Mouse (Mus musculus): Measurements from ENCODE around the gene Rgs10. TPM values are rescaled to one million over a fixed set of nuclear protein-coding genes. Genes with fewer than 3 reads are reported as not detected.

The Rgs10 gene
- polyA plus RNA-seq, 1 experiment: 8.5 TPM

- no peak overlapping the region for H3K4me2 ChIP-seq (ENCODE audit: low read depth)
- TF ChIP-seq TCF3 (IDR thresholded peaks at IDR 0.05; ENCODE audit: insufficient read length, low read depth) (no peak), MAX (IDR thresholded peaks at IDR 0.05; ENCODE audit: low read depth) (no peak), USF1 (IDR thresholded peaks at IDR 0.05; ENCODE audit: low read depth) (no peak), POLR2AphosphoS2 (IDR thresholded peaks at IDR 0.05; ENCODE audit: insufficient read length, low read depth) (no peak), E2F4 (IDR thresholded peaks at IDR 0.05; ENCODE audit: insufficient read depth) (no peak), MYOD1 (IDR thresholded peaks at IDR 0.05; ENCODE audit: control insufficient read depth in 1 of 3, insufficient read length in 2 of 3, low read depth in 2 of 3) (no peak), CEBPB (IDR thresholded peaks at IDR 0.05; ENCODE audit: insufficient read depth, poor library complexity, severe bottlenecking) (no peak), POLR2A (IDR thresholded peaks at IDR 0.05; ENCODE audit: insufficient read length, low read depth) (no peak), MYOG (IDR thresholded peaks at IDR 0.05; ENCODE audit: control insufficient read depth in 1 of 3, insufficient read depth in 1 of 3, insufficient read length in 2 of 3, low read depth in 2 of 3) (no peak), REST (IDR thresholded peaks at IDR 0.05; ENCODE audit: insufficient read depth, insufficient read length) (no peak)
- no peaks in the 10 kb centered on the region for H3K27me3 ChIP-seq (ENCODE audit: control insufficient read depth, insufficient read depth, insufficient read length)
- H3ac ChIP-seq (ENCODE audit: control insufficient read depth, insufficient read length): no peak overlapping the region
- no peaks in the 10 kb centered on the region for H3K79me2 ChIP-seq (ENCODE audit: control insufficient read depth, insufficient read depth)
- no peaks in the 10 kb centered on the region for H3K36me3 ChIP-seq (ENCODE audit: control insufficient read depth, insufficient read depth)
- no peak overlapping the region for H3K4me3 ChIP-seq
Observed at GRCm38 (mm10) chr7:128391267-128392057, 27.1 kb downstream of the Rgs10 start.

- no peak for TF ChIP-seq REST (IDR thresholded peaks at IDR 0.05; ENCODE audit: insufficient read depth, insufficient read length)
- no peak for TF ChIP-seq USF1 (IDR thresholded peaks at IDR 0.05; ENCODE audit: low read depth)
- no peak for TF ChIP-seq MYOD1 (IDR thresholded peaks at IDR 0.05; ENCODE audit: control insufficient read depth in 1 of 3, insufficient read length in 2 of 3, low read depth in 2 of 3)
- TF ChIP-seq CEBPB (IDR thresholded peaks at IDR 0.05; ENCODE audit: insufficient read depth, poor library complexity, severe bottlenecking): no peak
- TF ChIP-seq MAX (IDR thresholded peaks at IDR 0.05; ENCODE audit: low read depth): no peak
- TF ChIP-seq TCF12 (IDR thresholded peaks at IDR 0.05; ENCODE audit: insufficient read depth, poor library complexity, severe bottlenecking): no peak
- no peak for TF ChIP-seq TCF3 (IDR thresholded peaks at IDR 0.05; ENCODE audit: insufficient read length, low read depth)
- Histone ChIP-seq H3K27me3 (ENCODE audit: control insufficient read depth, insufficient read depth, insufficient read length) (no peaks in the 10 kb centered on the region), H3ac (ENCODE audit: control insufficient read depth, insufficient read length) (no peak overlapping the region), H3K36me3 (ENCODE audit: control insufficient read depth, insufficient read depth) (no peaks in the 10 kb centered on the region), H3K4me2 (ENCODE audit: low read depth) (no peak overlapping the region), H3K4me3 (no peak overlapping the region), H3K79me2 (ENCODE audit: control insufficient read depth, insufficient read depth) (no peaks in the 10 kb centered on the region)
Observed at GRCm38 (mm10) chr7:128388968-128389367, 29.6 kb downstream of the Rgs10 start.

- H3K4me3 ChIP-seq: no peak overlapping the region
- no peaks in the 10 kb centered on the region for H3K27me3 ChIP-seq (ENCODE audit: control insufficient read depth, insufficient read depth, insufficient read length)
- H3K79me2 ChIP-seq (ENCODE audit: control insufficient read depth, insufficient read depth): no peaks in the 10 kb centered on the region
- TF ChIP-seq CEBPB (IDR thresholded peaks at IDR 0.05; ENCODE audit: insufficient read depth, poor library complexity, severe bottlenecking): no peak
- TF ChIP-seq MAX (IDR thresholded peaks at IDR 0.05; ENCODE audit: low read depth): no peak
- TF ChIP-seq MYOD1 (IDR thresholded peaks at IDR 0.05; ENCODE audit: control insufficient read depth in 1 of 3, insufficient read length in 2 of 3, low read depth in 2 of 3): no peak
- no peak for TF ChIP-seq TCF3 (IDR thresholded peaks at IDR 0.05; ENCODE audit: insufficient read length, low read depth)
- TF ChIP-seq TCF12 (IDR thresholded peaks at IDR 0.05; ENCODE audit: insufficient read depth, poor library complexity, severe bottlenecking): no peak
- TF ChIP-seq USF1 (IDR thresholded peaks at IDR 0.05; ENCODE audit: low read depth): no peak
- no peak for TF ChIP-seq REST (IDR thresholded peaks at IDR 0.05; ENCODE audit: insufficient read depth, insufficient read length)
- no peak for TF ChIP-seq SRF (IDR thresholded peaks at IDR 0.05; ENCODE audit: control insufficient read depth, insufficient read length, low read depth)
- no peak for TF ChIP-seq POLR2A (IDR thresholded peaks at IDR 0.05; ENCODE audit: insufficient read length, low read depth)
- no peak overlapping the region for H3ac ChIP-seq (ENCODE audit: control insufficient read depth, insufficient read length)
- no peak overlapping the region for H3K4me2 ChIP-seq (ENCODE audit: low read depth)
- no peaks in the 10 kb centered on the region for H3K36me3 ChIP-seq (ENCODE audit: control insufficient read depth, insufficient read depth)
Observed at GRCm38 (mm10) chr7:128383726-128384463, 34.7 kb downstream of the Rgs10 start.

GRCm38 (mm10) chr7:128383189-128383725 is 35.3 kb downstream of the Rgs10 start:
- no peaks in the 10 kb centered on the region for H3K79me2 ChIP-seq (ENCODE audit: control insufficient read depth, insufficient read depth)
- TF ChIP-seq USF1 (IDR thresholded peaks at IDR 0.05; ENCODE audit: low read depth) (no peak), CEBPB (IDR thresholded peaks at IDR 0.05; ENCODE audit: insufficient read depth, poor library complexity, severe bottlenecking) (no peak), POLR2A (IDR thresholded peaks at IDR 0.05; ENCODE audit: insufficient read length, low read depth) (no peak), MYOG (IDR thresholded peaks at IDR 0.05; ENCODE audit: control insufficient read depth in 1 of 3, insufficient read depth in 1 of 3, insufficient read length in 2 of 3, low read depth in 2 of 3) (no peak), REST (IDR thresholded peaks at IDR 0.05; ENCODE audit: insufficient read depth, insufficient read length) (no peak), TCF3 (IDR thresholded peaks at IDR 0.05; ENCODE audit: insufficient read length, low read depth) (no peak), MAX (IDR thresholded peaks at IDR 0.05; ENCODE audit: low read depth) (no peak), MYOD1 (IDR thresholded peaks at IDR 0.05; ENCODE audit: control insufficient read depth in 1 of 3, insufficient read length in 2 of 3, low read depth in 2 of 3) (no peak), SRF (IDR thresholded peaks at IDR 0.05; ENCODE audit: control insufficient read depth, insufficient read length, low read depth) (no peak), E2F4 (IDR thresholded peaks at IDR 0.05; ENCODE audit: insufficient read depth) (no peak)
- H3K4me2 ChIP-seq (ENCODE audit: low read depth): no peak overlapping the region

More at GRCm38 (mm10) chr7:128383189-128383725, 35.3 kb downstream of the Rgs10 start:
- Histone ChIP-seq H3K27me3 (ENCODE audit: control insufficient read depth, insufficient read depth, insufficient read length) (no peaks in the 10 kb centered on the region), H3K4me3 (no peak overlapping the region), H3K36me3 (ENCODE audit: control insufficient read depth, insufficient read depth) (no peaks in the 10 kb centered on the region), H3ac (ENCODE audit: control insufficient read depth, insufficient read length) (no peak overlapping the region)

Measured in myocyte (in vitro differentiated cells).